Mouse (Mus musculus) kidney, adult 2 months (tissue): ENCODE data around the gene Crnkl1.

Experiments
- CTCF ChIP-seq: fragments of 200-500 bp; conservative IDR thresholded peaks from 2 replicates; pipeline ENCODE4 v1.5.1; 2011; ENCODE audit warnings: low read depth, mild to moderate bottlenecking, control low read depth, low read length, moderate library complexity, mixed read lengths; ENCODE audit not compliant: insufficient read depth, insufficient read length
- POLR2A ChIP-seq: fragments of 200-500 bp; IDR thresholded peaks from one replicate; pipeline ENCODE4 v1.6.1; 2011; ENCODE audit warnings: low read depth, low read length, control low read depth

GRCm38 (mm10) chr2:145874879-145875482, 59.8 kb downstream of the Crnkl1 start:
- TF ChIP-seq CTCF (no peak), POLR2A (no peak)
